Mouse (Mus musculus) CH12.LX (cell line): ENCODE measurements around the gene Zscan22. TPM values are rescaled to one million over a fixed set of nuclear protein-coding genes. Genes with fewer than 3 reads are reported as not detected.

Experiments used
- DNase-seq: peaks from one replicate; pipeline ENCODE4 v3.0.0-alpha.2; 2013; ENCODE audit errors: extremely low read depth
- H3K27ac ChIP-seq: 2 replicates; pipeline ENCODE4 v1.5.1; 2012; ENCODE audit warnings: low read depth, mild to moderate bottlenecking, control low read depth, moderate library complexity; ENCODE audit not compliant: insufficient read depth
- H3K27me3 ChIP-seq: replicated peaks from 2 replicates; pipeline ENCODE3; 2012; ENCODE audit warnings: inconsistent platforms
- H3K36me3 ChIP-seq, 2 experiments: replicated peaks in 1 of 2; 2 replicates each; pipeline versions ENCODE3 to v1.6.1; 2012; ENCODE audit warnings: inconsistent platforms in 1 of 2, low read length in 1 of 2, mild to moderate bottlenecking in 1 of 2, mixed read lengths in 1 of 2, moderate library complexity in 1 of 2; ENCODE audit not compliant: control insufficient read depth in 1 of 2, insufficient read depth in 1 of 2
- H3K4me1 ChIP-seq, 2 experiments: 2 replicates each; pipeline ENCODE4 v1.6.1; 2012; ENCODE audit warnings: inconsistent platforms in 1 of 2, moderate library complexity in 1 of 2; ENCODE audit not compliant: insufficient read depth in 2 of 2, control insufficient read depth in 1 of 2
- H3K4me2 ChIP-seq: 2 replicates; pipeline ENCODE4 v1.6.1; 2012; ENCODE audit warnings: low read depth, mild to moderate bottlenecking, control low read depth; ENCODE audit not compliant: poor library complexity, insufficient read depth, severe bottlenecking
- H3K4me3 ChIP-seq, 3 experiments: fragments of 150-350 bp in 1 of 3; sonication (generic) in 1 of 3; replicated peaks in 1 of 3; 2 replicates each; pipeline versions ENCODE3 to v1.5.1; 2011 to 2012; ENCODE audit warnings: low read depth in 2 of 3, low read length in 2 of 3, mild to moderate bottlenecking in 2 of 3, moderate library complexity in 2 of 3, control low read depth in 1 of 3, improper control_type of control experiment in 1 of 3, inconsistent platforms in 1 of 3, mixed read lengths in 1 of 3; ENCODE audit not compliant: poor library complexity in 1 of 3
- H3K79me2 ChIP-seq: replicated peaks from 2 replicates; pipeline ENCODE4 v1.6.1; 2012; ENCODE audit warnings: mild to moderate bottlenecking, moderate library complexity; ENCODE audit not compliant: control insufficient read depth, poor library complexity, insufficient read depth, severe bottlenecking; ENCODE audit errors: extremely low read depth
- H3K9ac ChIP-seq: 2 replicates; pipeline ENCODE4 v1.6.1; 2012; ENCODE audit warnings: low read depth, mild to moderate bottlenecking, control low read depth, moderate library complexity; ENCODE audit not compliant: insufficient read depth
- H3K9me3 ChIP-seq: replicated peaks from 2 replicates; pipeline ENCODE3; 2012; ENCODE audit warnings: low read length, inconsistent platforms, mixed read lengths
- BHLHE40 ChIP-seq: IDR thresholded peaks from 2 replicates; pipeline ENCODE4 v1.6.1; 2011; ENCODE audit warnings: mild to moderate bottlenecking, low read depth, low read length, improper control_type of control experiment
- GABPA ChIP-seq: IDR thresholded peaks from 2 replicates; pipeline ENCODE4 v1.6.1; 2012; ENCODE audit warnings: low read depth, low read length, improper control_type of control experiment, inconsistent platforms; ENCODE audit not compliant: insufficient replicate concordance
- MAZ ChIP-seq: IDR thresholded peaks from 2 replicates; pipeline ENCODE4 v1.6.1; 2012; ENCODE audit warnings: low read depth, mild to moderate bottlenecking, inconsistent platforms, low read length, improper control_type of control experiment, moderate library complexity
- MEF2A ChIP-seq: IDR thresholded peaks from 2 replicates; pipeline ENCODE4 v1.6.1; 2014; ENCODE audit warnings: low read depth, mild to moderate bottlenecking, inconsistent platforms, low read length, improper control_type of control experiment, borderline replicate concordance
- NRF1 ChIP-seq: IDR thresholded peaks from 2 replicates; pipeline ENCODE4 v1.6.1; 2014; ENCODE audit warnings: low read depth, mild to moderate bottlenecking, inconsistent platforms, low read length, improper control_type of control experiment, moderate library complexity
- PAX5 ChIP-seq: IDR thresholded peaks from 2 replicates; pipeline ENCODE4 v1.6.1; 2012; ENCODE audit warnings: low read length, inconsistent platforms, mixed read lengths
- POLR2A ChIP-seq: IDR thresholded peaks from 2 replicates; pipeline ENCODE4 v1.6.1; 2011; ENCODE audit warnings: low read depth, mild to moderate bottlenecking, improper control_type of control experiment, low read length
- POLR2AphosphoS2 ChIP-seq: IDR thresholded peaks from 2 replicates; pipeline ENCODE4 v1.6.1; 2011; ENCODE audit warnings: low read depth, low read length, improper control_type of control experiment
- RAD21 ChIP-seq: IDR thresholded peaks from 2 replicates; pipeline ENCODE4 v1.6.1; 2011; ENCODE audit warnings: low read depth, mild to moderate bottlenecking, low read length, improper control_type of control experiment, moderate library complexity
- SMC3 ChIP-seq: IDR thresholded peaks from 2 replicates; pipeline ENCODE4 v1.6.1; 2011; ENCODE audit warnings: low read depth, low read length, improper control_type of control experiment
- UBTF ChIP-seq: IDR thresholded peaks from 2 replicates; pipeline ENCODE4 v1.6.1; 2012; ENCODE audit warnings: low read depth, mild to moderate bottlenecking, inconsistent platforms, low read length, improper control_type of control experiment, moderate library complexity
- USF2 ChIP-seq: conservative IDR thresholded peaks from 2 replicates; pipeline ENCODE4 v1.6.1; 2011; ENCODE audit warnings: low read depth, low read length, improper control_type of control experiment
- ZKSCAN1 ChIP-seq: IDR thresholded peaks from 2 replicates; pipeline ENCODE4 v1.6.1; 2012; ENCODE audit warnings: low read depth, inconsistent platforms, low read length, improper control_type of control experiment, borderline replicate concordance
- ZNF384 ChIP-seq: IDR thresholded peaks from 2 replicates; pipeline ENCODE4 v1.6.1; 2012; ENCODE audit warnings: low read depth, low read length, improper control_type of control experiment, inconsistent platforms
- dilution Hi-C: fragments of 300-500 bp; cut with MboI; formaldehyde crosslinking; loops from 2 replicates; pipeline ENCODE4 v1.14.3; 2020; ENCODE audit warnings: low sequenced_read_pairs; ENCODE audit not compliant: extremely low pct_unique_long_range_greater_than_20kb, extremely low pct_ligation_motif_present
- in situ Hi-C: fragments of 300-500 bp; cut with MboI; formaldehyde crosslinking; loops from 3 replicates; pipeline ENCODE4 v1.14.3; 2019; ENCODE audit warnings: low sequenced_read_pairs, low pct_ligation_motif_present, low pct_unique_long_range_greater_than_20kb, mixed read lengths
- polyA plus RNA-seq: library from polyadenylated mRNA; unstranded; fragments of >175 nt; gene quantifications from 2 replicates; pipeline ENCODE4 v1.2.1, GENCODE M21; 2012; ENCODE audit warnings: low read depth; ENCODE audit not compliant: insufficient read length
- total RNA-seq, 2 experiments: library from RNA; depleted of rRNA; stranded (reverse); fragments of 300-350 nt in 1 of 2; fragments of >200 nt in 1 of 2; gene quantifications; 2 replicates each; pipeline ENCODE4 v1.2.3; 2012 to 2014

Zscan22 gene
- total and polyA plus RNA-seq, 3 experiments: 3.2 to 8.9 (median 3.3) TPM

DNA sequence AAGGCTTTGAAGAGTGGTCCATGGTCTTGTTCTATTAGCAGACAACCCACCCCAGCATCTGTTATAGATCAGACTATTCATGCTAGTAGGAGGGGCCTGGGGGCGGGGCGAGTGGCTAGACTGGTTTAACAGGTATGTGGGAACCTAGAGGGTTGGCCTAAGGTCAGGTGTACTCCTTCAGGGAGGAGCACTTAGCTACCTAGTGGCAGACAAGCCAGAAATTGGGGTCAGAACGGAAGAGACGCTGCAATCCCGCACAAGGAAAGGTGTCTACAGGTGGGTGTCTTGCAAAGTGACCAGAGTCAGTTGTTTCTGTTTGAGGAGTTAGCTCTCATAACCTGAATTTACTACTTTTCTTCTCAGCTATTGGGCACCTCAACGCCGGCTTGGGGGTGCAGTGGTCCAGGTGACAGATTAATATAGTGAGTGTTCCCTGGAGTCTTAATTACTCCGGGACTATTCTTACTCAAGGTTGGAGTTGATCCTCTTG lies 29.6 kb downstream of the Zscan22 start, which contains the start of gene Rnf225:
Gene Rnf225 (plus strand): TSS at position 226 of the 490 bp plus-strand sequence.
- no peak for TF ChIP-seq MAZ
- peak; percentile 88 for TF ChIP-seq POLR2AphosphoS2
- no peak for TF ChIP-seq RAD21
- peak; percentile 61 for TF ChIP-seq POLR2A
- Histone ChIP-seq H3K79me2 (peaks cover 22% of the 10 kb centered on the region), H3K4me3 (no peak within 1 kb of the TSS), H3K4me1 (peaks cover 5 to 24% of the 10 kb centered on the region in 2 experiments), H3K27ac (no peak within 1 kb of the TSS), H3K4me2 (no peak within 1 kb of the TSS), H3K36me3 (peaks cover 47 to 74% of the 10 kb centered on the region in 2 experiments), H3K9me3 (no peaks in the 10 kb centered on the region), H3K27me3 (no peaks in the 10 kb centered on the region), H3K9ac (no peak within 1 kb of the TSS)
- DNase-seq: peak; percentile 35
- dilution Hi-C loops (no loop called here), in situ Hi-C loops (loop anchor here (10.0 kb wide), 2 partner anchors 58 to 118 kb away; no protein-coding TSS in a partner anchor)

DNA sequence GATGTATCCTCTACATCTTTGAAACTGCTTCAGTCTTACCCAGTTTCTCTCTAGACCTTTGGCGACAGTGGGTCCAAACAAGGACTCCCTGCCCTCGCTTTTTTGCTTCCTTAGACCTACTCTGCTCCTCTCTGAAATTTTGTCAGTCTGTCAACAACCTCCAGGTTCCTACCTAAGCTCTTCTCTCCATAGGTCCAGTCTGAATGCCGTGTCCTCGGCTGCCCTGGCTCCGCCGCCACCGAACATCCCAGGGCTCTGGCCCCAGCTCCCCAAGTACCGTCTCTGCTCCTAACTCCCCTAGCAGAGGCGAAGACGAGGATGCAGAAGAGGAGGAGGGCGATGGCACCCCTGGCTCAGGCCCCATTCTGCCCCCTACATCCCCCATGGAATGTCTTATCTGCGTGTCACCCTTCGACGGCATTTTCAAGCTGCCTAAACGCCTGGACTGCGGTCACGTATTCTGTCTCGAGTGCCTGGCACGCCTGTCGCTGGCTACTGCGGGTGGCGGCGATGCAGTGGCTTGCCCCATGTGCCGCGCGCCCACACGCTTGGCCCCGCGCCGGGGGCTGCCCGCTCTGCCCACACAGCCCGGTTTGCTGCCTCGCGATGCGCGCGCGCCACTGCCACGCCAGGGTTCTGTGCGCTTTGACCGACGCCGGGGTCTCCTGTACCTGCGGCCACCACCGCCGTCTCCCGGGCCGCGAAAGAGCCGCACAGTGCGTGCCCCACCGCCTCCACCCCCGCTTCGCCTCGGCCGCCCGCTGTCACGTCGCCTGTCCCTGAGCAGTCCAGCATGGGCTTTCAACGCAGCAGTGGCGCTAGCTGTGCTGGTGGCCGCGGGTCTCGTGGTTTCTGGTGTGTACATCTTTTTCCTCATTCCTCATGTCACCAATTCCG lies 30.3 kb downstream of the Zscan22 start:
- H3K4me1 ChIP-seq: peaks cover 5 to 24% of the 10 kb centered on the region in 2 experiments
- H3K9ac ChIP-seq: no peak overlapping the region
- H3K9me3 ChIP-seq: no peaks in the 10 kb centered on the region
- H3K36me3 ChIP-seq: peaks cover 47 to 71% of the 10 kb centered on the region in 2 experiments
- TF ChIP-seq POLR2AphosphoS2: peak; percentile 82
- TF ChIP-seq NRF1: no peak
- dilution Hi-C loops: no loop called here
- in situ Hi-C loops: loop anchor here (10.0 kb wide), 2 partner anchors 57 to 117 kb away; no protein-coding TSS in a partner anchor
- H3K27ac ChIP-seq: no peak overlapping the region
- no peak overlapping the region for H3K4me3 ChIP-seq
- H3K27me3 ChIP-seq: no peaks in the 10 kb centered on the region
- peaks cover 15% of the 10 kb centered on the region for H3K79me2 ChIP-seq
- no peak overlapping the region for H3K4me2 ChIP-seq
- no peak for DNase-seq

DNA sequence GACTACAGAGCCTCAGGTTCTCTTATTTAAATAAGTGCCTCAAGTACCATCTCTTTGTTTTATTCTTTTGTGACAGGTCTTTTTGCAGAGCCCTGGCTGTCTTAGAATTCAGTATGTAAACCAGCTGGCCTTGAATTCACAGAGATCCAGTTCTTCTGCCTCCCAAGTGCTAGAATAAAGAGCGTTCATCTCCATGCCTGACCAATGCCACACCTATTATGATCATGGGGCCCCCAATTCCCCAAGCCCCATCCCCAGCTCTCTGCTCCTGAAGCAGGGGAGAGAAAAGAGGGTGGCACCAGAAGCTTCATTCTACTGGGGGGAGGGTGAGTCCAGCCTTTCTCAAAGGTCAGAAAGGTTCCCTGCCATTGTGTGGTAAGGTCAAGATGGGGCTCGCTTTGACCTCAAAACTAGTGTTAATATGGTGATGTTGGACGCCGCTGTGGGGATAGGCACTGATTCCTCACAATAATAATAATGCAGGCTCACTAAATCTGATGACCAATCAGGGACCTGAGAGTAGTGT lies 36.1 kb downstream of the Zscan22 start:
- Histone ChIP-seq H3K9me3 (no peaks in the 10 kb centered on the region), H3K36me3 (peaks cover 0 to 14% of the 10 kb centered on the region in 2 experiments), H3K79me2 (no peaks in the 10 kb centered on the region), H3K4me2 (no peak overlapping the region), H3K9ac (no peak overlapping the region), H3K27ac (no peak overlapping the region), H3K4me1 (no peaks in the 10 kb centered on the region), H3K27me3 (no peaks in the 10 kb centered on the region), H3K4me3 (no peak overlapping the region)
- dilution Hi-C loops (no loop called here), in situ Hi-C loops (no loop called here)
- no peak for TF ChIP-seq PAX5
- TF ChIP-seq USF2: no peak
- TF ChIP-seq BHLHE40: no peak
- TF ChIP-seq UBTF: no peak
- no peak for TF ChIP-seq ZNF384
- no peak for TF ChIP-seq ZKSCAN1
- no peak for TF ChIP-seq POLR2A
- no peak for TF ChIP-seq GABPA
- TF ChIP-seq MEF2A: no peak
- no peak for TF ChIP-seq SMC3
- no peak for DNase-seq
